Mouse (Mus musculus): Measurements from ENCODE around the gene Fndc3a.

The Fndc3a gene

GRCm38 (mm10) chr14:72677247-72677646 lies 32.6 kb downstream of the Fndc3a start:
- in situ Hi-C loops (cut with MseI, MboI) = no loop called here

DNA sequence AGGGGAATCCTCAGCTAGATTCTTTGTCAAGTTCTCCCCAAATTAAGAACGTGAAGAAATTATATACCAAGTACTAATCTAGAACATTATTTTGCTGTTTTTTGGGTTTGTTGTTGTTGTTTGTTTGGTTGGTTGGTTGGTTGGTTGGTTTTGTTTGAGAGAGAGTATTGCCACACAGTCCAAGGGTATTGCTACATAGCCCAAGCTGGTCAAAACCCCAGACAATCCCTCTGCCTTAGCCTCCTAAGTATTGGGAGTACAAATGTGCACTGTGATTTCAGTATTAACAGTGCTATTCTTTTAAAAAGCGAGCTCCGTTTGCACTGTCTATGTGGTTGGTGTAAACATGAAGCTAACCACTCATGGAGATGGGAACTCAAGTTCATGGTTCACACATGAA lies 37.9 kb downstream of the Fndc3a start:
- in situ Hi-C loops (cut with MseI, MboI) = no loop called here

GRCm38 (mm10) chr14:72670987-72671386 lies 38.8 kb downstream of the Fndc3a start:
- in situ Hi-C loops (cut with MseI, MboI) = no loop called here

- in situ Hi-C loops (cut with MseI, MboI) = no loop called here
Measured at GRCm38 (mm10) chr14:72649268-72649667, 60.5 kb downstream of the Fndc3a start.

GRCm38 (mm10) chr14:72645512-72645911 lies 64.3 kb downstream of the Fndc3a start:
- in situ Hi-C loops (cut with MseI, MboI) = no loop called here

GRCm38 (mm10) chr14:72644620-72645019 lies 65.2 kb downstream of the Fndc3a start:
- in situ Hi-C loops (cut with MseI, MboI) = no loop called here

DNA sequence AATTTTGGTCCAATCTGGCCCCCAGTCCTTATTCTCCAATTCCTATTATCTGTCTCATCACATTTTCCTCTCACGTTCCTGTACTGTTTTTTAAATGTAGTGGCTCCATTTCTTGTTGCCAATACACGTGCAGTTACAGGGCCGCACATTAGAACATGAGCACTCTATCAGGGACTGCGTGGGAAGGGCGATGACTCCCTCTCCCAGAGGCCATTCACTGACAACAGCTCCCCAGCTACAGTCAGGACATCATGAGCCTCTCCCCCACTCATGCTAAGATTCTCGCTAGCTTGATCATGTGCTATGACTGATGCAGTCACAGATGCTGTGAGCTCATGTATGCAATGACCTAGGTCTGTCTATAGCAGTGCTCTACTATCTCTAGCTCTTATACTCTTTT lies 71.3 kb downstream of the Fndc3a start:
- in situ Hi-C loops (cut with MseI, MboI) = no loop called here

DNA sequence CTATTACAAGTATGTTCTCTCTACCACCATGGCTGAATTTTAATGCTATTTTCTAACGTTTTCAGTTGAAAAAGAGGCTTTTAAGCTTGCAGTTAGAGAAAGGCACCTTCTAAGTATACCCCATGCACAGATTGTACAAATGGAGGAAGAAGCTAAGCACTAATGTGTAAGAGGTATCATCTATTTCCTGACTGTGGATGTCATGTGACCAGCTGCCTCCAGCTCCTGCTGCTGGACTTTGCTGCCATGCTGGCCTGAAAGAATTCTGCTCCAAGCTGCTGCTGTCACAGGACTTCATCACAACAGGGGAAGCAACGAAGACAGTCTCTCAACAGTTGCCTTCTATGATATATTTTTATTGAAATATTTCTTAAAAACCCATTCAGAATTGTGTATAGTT lies 76.2 kb downstream of the Fndc3a start:
- in situ Hi-C loops (cut with MseI, MboI) = no loop called here

- in situ Hi-C loops (cut with MseI, MboI) = no loop called here
Measured at GRCm38 (mm10) chr14:72625411-72625810, 84.4 kb downstream of the Fndc3a start.

- in situ Hi-C loops (cut with MseI, MboI) = no loop called here
Measured at GRCm38 (mm10) chr14:72604077-72604476, 105.7 kb downstream of the Fndc3a start.

DNA sequence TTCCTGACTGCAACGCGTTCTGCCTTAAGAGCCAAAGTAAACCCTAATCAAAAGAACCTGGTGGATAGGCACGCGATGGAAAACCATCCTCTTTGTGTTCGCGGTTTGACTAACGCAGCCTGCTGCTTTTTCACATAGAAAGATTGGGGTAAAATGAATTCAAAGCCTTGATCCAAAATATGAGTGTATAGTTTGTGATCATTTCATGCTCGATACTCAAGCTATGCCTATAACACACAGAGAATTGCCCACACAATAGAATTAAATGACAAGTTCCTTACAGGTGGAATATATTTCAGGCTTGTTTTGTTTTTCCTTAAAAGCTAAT lies 106.6 kb downstream of the Fndc3a start:
- in situ Hi-C loops (cut with MseI, MboI) = no loop called here

DNA sequence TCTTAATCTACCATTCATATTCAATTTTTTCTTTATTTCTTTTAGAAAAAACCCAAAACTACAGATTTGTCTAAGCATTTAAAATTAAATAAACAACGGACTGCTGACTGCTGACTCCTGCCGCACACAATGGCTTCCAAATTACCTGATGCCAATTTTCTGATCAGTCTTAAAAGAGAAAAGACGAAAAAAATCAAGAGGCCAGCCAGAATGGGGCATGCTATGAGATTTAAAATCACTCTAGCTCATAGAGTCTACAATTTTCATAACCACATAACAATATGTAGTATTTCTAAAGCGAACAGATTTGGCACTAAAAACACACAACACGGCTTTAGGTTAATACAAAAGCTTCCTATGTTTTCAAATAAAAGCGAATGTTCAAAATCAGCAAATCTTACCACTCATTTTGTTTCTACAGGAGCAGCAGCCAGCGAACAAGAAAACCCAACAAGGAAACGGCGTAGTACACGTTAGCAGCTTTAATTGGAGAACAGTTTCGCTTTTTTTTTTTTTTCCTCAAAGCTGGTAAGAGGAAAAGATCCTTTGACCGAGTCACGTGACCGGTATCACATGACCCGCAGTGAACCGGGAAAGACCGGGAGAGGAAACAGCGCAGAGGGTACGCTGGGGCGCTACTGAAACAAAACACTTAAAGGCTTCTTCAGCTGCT lies 107.1 kb downstream of the Fndc3a start:
- in situ Hi-C loops (cut with MseI, MboI) = no loop called here

- in situ Hi-C loops (cut with MseI, MboI) = no loop called here
Measured at GRCm38 (mm10) chr14:72601381-72602305, 108.2 kb downstream of the Fndc3a start.

GRCm38 (mm10) chr14:72600375-72600774 lies 109.4 kb downstream of the Fndc3a start:
- in situ Hi-C loops (cut with MseI, MboI) = no loop called here

DNA sequence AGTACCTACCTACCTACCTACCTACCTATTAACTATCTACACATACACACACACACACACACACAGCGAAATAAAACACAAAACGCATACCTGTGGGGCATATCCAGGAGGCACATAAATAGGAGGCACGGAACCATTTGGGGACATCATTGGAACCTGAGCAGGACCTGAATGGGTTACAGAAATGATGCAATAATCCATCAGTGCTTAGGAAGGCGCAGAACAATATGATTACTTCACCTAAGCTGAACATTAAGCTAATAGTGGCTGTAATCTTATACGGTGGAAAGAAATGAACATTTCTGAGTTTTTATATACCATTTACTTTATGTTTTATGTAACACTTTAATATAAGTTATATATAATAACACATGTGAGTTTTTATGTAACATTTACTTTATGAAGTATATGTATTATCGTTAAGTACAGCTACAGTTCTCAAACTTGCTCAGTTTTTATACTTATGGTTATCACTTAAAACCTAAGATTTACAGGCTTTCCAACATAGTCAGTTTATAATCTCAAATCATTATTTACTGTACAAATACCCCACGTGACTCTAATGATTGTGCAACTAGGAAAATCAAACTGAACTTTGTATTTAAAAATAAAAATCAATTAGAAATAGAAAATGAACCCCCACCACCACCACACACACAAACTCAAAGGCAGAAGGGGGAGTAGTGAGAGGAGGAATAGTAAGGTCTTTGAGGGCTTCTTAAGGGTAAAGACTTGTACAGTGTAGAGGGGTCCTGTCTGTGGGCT lies 110.6 kb downstream of the Fndc3a start:
- in situ Hi-C loops (cut with MseI, MboI) = no loop called here

- in situ Hi-C loops (cut with MseI, MboI) = no loop called here
Measured at GRCm38 (mm10) chr14:72594191-72594590, 115.6 kb downstream of the Fndc3a start.

- in situ Hi-C loops (cut with MseI, MboI) = no loop called here
Measured at GRCm38 (mm10) chr14:72589415-72589814, 120.4 kb downstream of the Fndc3a start.

DNA sequence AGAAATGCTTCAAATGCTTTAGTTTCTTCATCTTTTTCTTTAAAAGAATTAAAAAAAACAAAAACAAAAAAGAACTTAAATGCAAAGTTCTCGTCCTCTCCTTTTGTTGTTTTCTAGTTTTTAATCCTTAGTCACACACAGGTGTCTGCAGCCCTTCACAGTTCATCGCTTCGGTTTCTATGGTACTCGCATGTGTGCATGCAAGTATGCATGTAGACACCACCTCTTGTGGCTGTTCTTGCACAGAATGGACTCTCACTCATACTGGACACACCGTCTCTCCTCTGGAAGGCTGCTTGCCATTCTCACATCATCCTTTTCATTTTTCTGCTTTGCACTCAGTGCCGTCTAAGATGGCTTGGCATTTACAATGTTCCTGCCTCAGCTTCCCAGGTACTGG lies 126.8 kb downstream of the Fndc3a start:
- in situ Hi-C loops (cut with MseI, MboI) = no loop called here

DNA sequence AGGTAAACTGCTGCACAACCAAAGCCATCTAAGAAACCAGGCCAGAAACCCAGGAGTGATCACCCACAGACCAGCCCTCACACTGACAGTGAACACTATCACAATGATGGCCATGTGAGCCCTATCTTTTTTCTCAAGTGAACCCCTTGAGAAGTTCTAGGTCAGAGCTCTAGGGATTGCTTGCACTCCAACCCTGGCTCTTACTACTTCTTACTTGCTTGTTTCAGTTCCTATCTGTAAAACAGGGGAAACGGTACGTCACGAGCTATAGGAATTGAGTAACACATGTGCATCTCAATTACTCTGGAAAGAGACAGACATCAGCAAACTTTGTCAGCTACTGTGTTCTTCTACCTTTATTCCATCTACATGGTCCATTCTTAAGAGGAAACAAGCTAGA lies 128.8 kb downstream of the Fndc3a start:
- in situ Hi-C loops (cut with MseI, MboI) = no loop called here

DNA sequence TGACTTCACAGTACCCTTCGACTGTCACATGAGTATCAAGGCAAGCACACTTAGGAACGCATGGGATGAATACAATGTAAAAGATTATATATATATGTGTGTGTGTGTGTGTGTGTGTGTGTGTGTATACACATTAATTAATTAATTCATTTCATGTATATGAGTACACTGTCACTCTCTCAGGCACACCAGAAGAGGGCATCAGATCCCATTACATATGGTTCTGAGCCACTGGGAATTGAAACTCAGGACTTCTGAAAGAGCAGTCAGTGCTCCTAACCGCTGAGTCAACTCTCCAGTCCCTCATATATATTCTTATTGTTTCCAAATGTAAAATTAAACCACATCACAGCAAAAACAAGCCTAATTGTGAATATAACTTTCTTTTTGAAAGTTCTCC lies 133.5 kb downstream of the Fndc3a start:
- in situ Hi-C loops (cut with MseI, MboI) = no loop called here

DNA sequence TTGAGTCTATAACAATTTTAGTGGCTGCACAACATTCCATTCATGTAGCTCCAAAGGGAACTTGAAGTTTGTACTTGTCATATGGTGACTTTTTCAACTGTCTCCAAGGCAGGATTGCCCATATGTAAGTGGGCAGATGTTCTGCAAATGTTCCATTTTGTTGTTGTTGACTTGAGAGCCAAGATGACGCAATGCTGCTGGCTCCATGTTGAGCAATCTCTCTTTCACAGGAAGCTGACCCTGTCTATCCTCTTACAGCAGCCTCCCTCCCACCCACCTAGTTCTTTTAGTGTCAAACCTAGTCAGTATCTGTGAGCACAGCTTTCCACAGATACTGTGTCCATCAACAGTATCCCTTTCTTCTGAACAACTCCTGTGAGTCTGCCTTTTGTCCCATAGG lies 145.9 kb downstream of the Fndc3a start:
- in situ Hi-C loops (cut with MseI, MboI) = no loop called here

DNA sequence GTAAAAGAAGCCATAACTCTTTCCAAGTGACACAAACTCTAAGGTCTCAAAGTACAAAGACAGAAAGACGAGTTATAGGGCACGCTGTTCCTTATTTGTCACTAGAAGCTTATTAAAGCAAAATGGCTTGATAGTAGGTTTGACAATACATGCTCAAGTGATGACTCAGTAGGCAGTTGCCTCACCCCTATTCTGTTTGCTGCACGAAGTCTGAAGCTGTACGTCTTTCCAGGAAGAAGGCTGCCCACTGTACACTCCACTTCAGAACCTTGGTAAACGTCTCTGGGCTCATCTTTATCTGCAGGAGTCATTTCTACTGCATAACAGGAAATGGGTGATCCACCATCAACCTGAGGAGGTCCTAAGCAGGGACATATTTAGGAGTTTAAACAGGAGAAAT lies 151.0 kb downstream of the Fndc3a start:
- in situ Hi-C loops (cut with MseI, MboI) = no loop called here
